Comparison of ENCODE assay signal across 9 mouse cellular contexts in the genomic region with DNA sequence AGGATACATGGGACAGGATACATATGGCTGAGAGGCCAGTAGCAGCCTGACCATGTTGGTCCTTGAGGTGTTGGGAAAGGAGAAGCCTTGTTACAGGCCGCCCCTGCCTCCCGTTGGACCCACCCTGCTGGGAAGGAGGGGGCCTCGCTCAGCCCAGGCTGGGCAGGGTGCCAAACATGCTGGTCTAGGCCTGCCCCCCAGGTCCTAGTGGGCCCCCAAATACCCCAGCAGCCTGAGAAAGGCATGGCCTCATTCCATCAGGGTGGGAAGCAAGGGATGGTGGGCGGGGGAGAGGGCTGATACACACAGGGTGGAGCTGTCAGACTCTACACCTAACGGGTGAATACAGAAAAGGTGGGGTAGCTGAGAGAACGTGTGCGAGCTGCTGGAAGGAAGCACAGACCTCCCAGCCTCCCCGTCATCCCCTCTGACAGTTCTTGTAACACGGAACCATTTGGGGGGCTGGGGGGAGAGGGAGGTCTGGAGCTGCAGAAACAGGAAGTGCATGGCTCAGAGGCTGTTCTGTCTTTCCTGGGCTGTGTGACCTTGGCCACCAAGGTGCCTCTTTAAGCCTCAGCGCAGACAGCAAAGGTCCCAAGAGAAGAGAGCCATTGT. TPM values are rescaled to one million over a fixed set of nuclear protein-coding genes. Genes with fewer than 3 reads are reported as not detected.
A peak's percentile ranks its signal among the peaks of the same experiment; 100 is the strongest.
DNase-seq lines count a peak whose midpoint lies in the region; ATAC-seq lines count a peak whose summit lies in the region.
"Had no signal": no experiment of that assay in that cellular context is flagged by ENCODE, and none has a peak within 500 bp of the region (broad histone marks: within the 10 kb centered on the region; RNA-seq: fewer than 3 reads in every experiment).

No protein-coding gene starts in this region.

- peaks cover 33% of the 10 kb centered on the region for H3K36me3 ChIP-seq in heart, embryonic 16.5 days (ENCODE audit: control insufficient read depth, insufficient read depth)
- peaks cover 22% of the 10 kb centered on the region for H3K36me3 ChIP-seq in limb, embryonic 11.5 days (ENCODE audit: control insufficient read depth, insufficient read depth, low read length)
- H3K36me3 ChIP-seq in midbrain, embryonic 16.5 days (ENCODE audit: control insufficient read depth, insufficient read depth, low read length): no peaks in the 10 kb centered on the region

- H3K27ac ChIP-seq in heart, embryonic 16.5 days (ENCODE audit: low read length): peak overlapping the region; percentile 94
- H3K27ac ChIP-seq in limb, embryonic 11.5 days (replicated peaks; ENCODE audit: low read depth, low read length): no peak overlapping the region
- peak overlapping the region; percentile 67 for H3K27ac ChIP-seq in midbrain, embryonic 16.5 days (ENCODE audit: low read length)

- no peaks in the 10 kb centered on the region for H3K9me3 ChIP-seq in heart, embryonic 16.5 days (replicated peaks; ENCODE audit: control insufficient read depth, low read length)
- H3K9me3 ChIP-seq in limb, embryonic 11.5 days (ENCODE audit: control insufficient read depth, low read length): no peaks in the 10 kb centered on the region
- no peaks in the 10 kb centered on the region for H3K9me3 ChIP-seq in midbrain, embryonic 16.5 days (replicated peaks; ENCODE audit: control insufficient read depth, low read length, poor library complexity, severe bottlenecking)

- peaks cover 52% of the 10 kb centered on the region for H3K4me1 ChIP-seq in heart, embryonic 16.5 days (ENCODE audit: control insufficient read depth, insufficient read depth, low read length)
- peaks cover 20% of the 10 kb centered on the region for H3K4me1 ChIP-seq in limb, embryonic 11.5 days (ENCODE audit: control insufficient read depth, insufficient read depth, low read length)
- peaks cover 30% of the 10 kb centered on the region for H3K4me1 ChIP-seq in midbrain, embryonic 16.5 days (ENCODE audit: control insufficient read depth, insufficient read depth, low read length)

- ATAC-seq in heart, embryonic 16.5 days (replicated peaks; ENCODE audit: extremely low read depth, insufficient read depth, low FRiP score): peak; percentile 25
- ATAC-seq in limb, embryonic 11.5 days (ENCODE audit: insufficient number of reproducible peaks, low FRiP score, low TSS enrichment, low read depth): no peak
- no peak for ATAC-seq in midbrain, embryonic 16.5 days
- no peak for ATAC-seq in megakaryocyte-erythroid progenitor cell, adult 5-6 weeks (replicated peaks; ENCODE audit: low FRiP score, low TSS enrichment, poor library complexity, severe bottlenecking)

- 10% methylated on average over 10 of the region's 10 CpGs for WGBS in heart, embryonic 16.5 days
- WGBS in limb, embryonic 11.5 days: 59% methylated on average over 10 of the region's 10 CpGs
- WGBS in midbrain, embryonic 16.5 days: 52% methylated on average over 10 of the region's 10 CpGs

- peak overlapping the region; percentile 89 for H3K4me3 ChIP-seq in heart, embryonic 16.5 days (ENCODE audit: low read length)
- no peak overlapping the region for H3K4me3 ChIP-seq in limb, embryonic 11.5 days (ENCODE audit: low read depth, low read length)
- no peak overlapping the region for H3K4me3 ChIP-seq in midbrain, embryonic 16.5 days (ENCODE audit: low read depth, low read length)

- peak overlapping the region; percentile 97 for H3K4me2 ChIP-seq in heart, embryonic 16.5 days (ENCODE audit: low read depth, low read length)
- no peak overlapping the region for H3K4me2 ChIP-seq in limb, embryonic 11.5 days (ENCODE audit: low read depth, severe bottlenecking)
- H3K4me2 ChIP-seq in midbrain, embryonic 16.5 days (ENCODE audit: low read length): peak overlapping the region; percentile 91

- H3K27me3 ChIP-seq in heart, embryonic 16.5 days (ENCODE audit: control insufficient read depth, insufficient read depth, low read length): no peaks in the 10 kb centered on the region
- H3K27me3 ChIP-seq in limb, embryonic 11.5 days (ENCODE audit: control insufficient read depth, insufficient read depth, low read length): no peaks in the 10 kb centered on the region
- H3K27me3 ChIP-seq in midbrain, embryonic 16.5 days (ENCODE audit: control insufficient read depth, insufficient read depth, low read depth, low read length): no peaks in the 10 kb centered on the region

- DNase-seq in thymus, postnatal 0 days (ENCODE audit: low spot score): peak; percentile 9
- DNase-seq in thymus, postnatal 36 days: no peak
- no peak for DNase-seq in limb, embryonic 11.5 days (ENCODE audit: low spot score)
- no peak for DNase-seq in ovary, postnatal 36 days (ENCODE audit: low spot score)
- DNase-seq in B cell, adult 2 months: no peak

- peak overlapping the region; percentile 92 for H3K9ac ChIP-seq in heart, embryonic 16.5 days (ENCODE audit: low read length)
- peak overlapping the region; percentile 27; the same call in 1 of the 2 replicates for H3K9ac ChIP-seq in limb, embryonic 11.5 days (ENCODE audit: low read length)
- H3K9ac ChIP-seq in midbrain, embryonic 16.5 days (ENCODE audit: low read depth, low read length): peak overlapping the region; percentile 43; the same call in 1 of the 2 replicates

RNA-seq across cellular contexts. Expression of a gene that starts 4.6 kb away (rescaled TPM):
- polyA plus RNA-seq in thymus, postnatal 0 days (2015; fragmentation: Nextera tagmentation; extraction: Ambion mirVana): 3.5 and 3.7 TPM in 2 replicates
- polyA plus RNA-seq in heart, embryonic 16.5 days (2015; fragmentation: Nextera tagmentation; extraction: Ambion mirVana): 18.9 and 22.1 TPM in 2 replicates
- 16.2 and 16.5 TPM in 2 replicates for polyA plus RNA-seq in limb, embryonic 11.5 days (2014; fragmentation: Nextera tagmentation; extraction: Ambion mirVana)
- 7.6 and 8.9 TPM in 2 replicates for polyA plus RNA-seq in midbrain, embryonic 16.5 days (2015; fragmentation: Nextera tagmentation; extraction: Ambion mirVana)
- total RNA-seq in megakaryocyte-erythroid progenitor cell, adult 5-6 weeks (2014; fragmentation: Nextera tagmentation): 9.5 and 9.8 TPM in 2 replicates
- total RNA-seq in megakaryocyte-erythroid progenitor cell, adult 5-6 weeks (2017): 1.4 and 3.7 TPM in 2 replicates

RNA-seq across cellular contexts. Expression of a gene that starts 5.7 kb away (rescaled TPM):
- 23.4 and 23.5 TPM in 2 replicates for polyA plus RNA-seq in thymus, postnatal 0 days (2015; fragmentation: Nextera tagmentation; extraction: Ambion mirVana)
- 26.2 and 28.3 TPM in 2 replicates for polyA plus RNA-seq in heart, embryonic 16.5 days (2015; fragmentation: Nextera tagmentation; extraction: Ambion mirVana)
- 29.2 and 32.8 TPM in 2 replicates for polyA plus RNA-seq in limb, embryonic 11.5 days (2014; fragmentation: Nextera tagmentation; extraction: Ambion mirVana)
- polyA plus RNA-seq in midbrain, embryonic 16.5 days (2015; fragmentation: Nextera tagmentation; extraction: Ambion mirVana): 23.7 and 24.2 TPM in 2 replicates
- total RNA-seq in megakaryocyte-erythroid progenitor cell, adult 5-6 weeks (2014; fragmentation: Nextera tagmentation): 20.4 and 32.6 TPM in 2 replicates
- total RNA-seq in megakaryocyte-erythroid progenitor cell, adult 5-6 weeks (2017): 16.8 and 17.1 TPM in 2 replicates

RNA-seq across cellular contexts. Expression of a gene that starts 15.0 kb away (rescaled TPM):
- polyA plus RNA-seq in thymus, postnatal 0 days (2015; fragmentation: Nextera tagmentation; extraction: Ambion mirVana): 15.6 and 15.7 TPM in 2 replicates
- polyA plus RNA-seq in heart, embryonic 16.5 days (2015; fragmentation: Nextera tagmentation; extraction: Ambion mirVana): 17.7 and 18.2 TPM in 2 replicates
- polyA plus RNA-seq in limb, embryonic 11.5 days (2014; fragmentation: Nextera tagmentation; extraction: Ambion mirVana): 6.2 and 8.5 TPM in 2 replicates
- 0.82 and 1.0 TPM in 2 replicates for polyA plus RNA-seq in midbrain, embryonic 16.5 days (2015; fragmentation: Nextera tagmentation; extraction: Ambion mirVana)
- 8.9 and 12.7 TPM in 2 replicates for total RNA-seq in megakaryocyte-erythroid progenitor cell, adult 5-6 weeks (2014; fragmentation: Nextera tagmentation)
- 4.0 and 8.0 TPM in 2 replicates for total RNA-seq in megakaryocyte-erythroid progenitor cell, adult 5-6 weeks (2017)

RNA-seq across cellular contexts. Expression of a gene that starts 43.6 kb away (rescaled TPM):
- polyA plus RNA-seq in thymus, postnatal 0 days (2015; fragmentation: Nextera tagmentation; extraction: Ambion mirVana): 8.3 and 9.5 TPM in 2 replicates
- polyA plus RNA-seq in heart, embryonic 16.5 days (2015; fragmentation: Nextera tagmentation; extraction: Ambion mirVana): 36.8 and 43.1 TPM in 2 replicates
- polyA plus RNA-seq in limb, embryonic 11.5 days (2014; fragmentation: Nextera tagmentation; extraction: Ambion mirVana): 15.8 and 17.4 TPM in 2 replicates
- 25.1 and 25.6 TPM in 2 replicates for polyA plus RNA-seq in midbrain, embryonic 16.5 days (2015; fragmentation: Nextera tagmentation; extraction: Ambion mirVana)
- total RNA-seq in megakaryocyte-erythroid progenitor cell, adult 5-6 weeks (2014; fragmentation: Nextera tagmentation): 29.0 and 44.6 TPM in 2 replicates
- total RNA-seq in megakaryocyte-erythroid progenitor cell, adult 5-6 weeks (2017): 15.1 and 31.5 TPM in 2 replicates

RNA-seq across cellular contexts. Expression of a gene that starts 49.4 kb away (rescaled TPM):
- polyA plus RNA-seq in thymus, postnatal 0 days (2015; fragmentation: Nextera tagmentation; extraction: Ambion mirVana): 1.4 and 1.5 TPM in 2 replicates
- polyA plus RNA-seq in heart, embryonic 16.5 days (2015; fragmentation: Nextera tagmentation; extraction: Ambion mirVana): 0.17 and 1.7 TPM in 2 replicates
- 0.11 TPM in 1 of 2 replicates, not detected in the other for polyA plus RNA-seq in limb, embryonic 11.5 days (2014; fragmentation: Nextera tagmentation; extraction: Ambion mirVana)
- 0.09 TPM in 1 of 2 replicates, not detected in the other for polyA plus RNA-seq in midbrain, embryonic 16.5 days (2015; fragmentation: Nextera tagmentation; extraction: Ambion mirVana)
- total RNA-seq in megakaryocyte-erythroid progenitor cell, adult 5-6 weeks (2014; fragmentation: Nextera tagmentation): 0.11 TPM in 1 of 2 replicates, not detected in the other
- total RNA-seq in megakaryocyte-erythroid progenitor cell, adult 5-6 weeks (2017): 0.69 TPM in 1 of 2 replicates, not detected in the other
- total RNA-seq: adrenal gland, adult 18-20 months had no signal

Comparison
In these comparisons a context has a peak if more than half of its experiments do, and no peak if none do; other contexts are left out.
1. H3K9ac ChIP-seq: peak in every context shown above with its lines; median percentile 92 in heart, embryonic 16.5 days; 43 in midbrain, embryonic 16.5 days; 27 in limb, embryonic 11.5 days.